Mouse (Mus musculus): ENCODE data around the gene Slc6a8.

The Slc6a8 gene

DNA sequence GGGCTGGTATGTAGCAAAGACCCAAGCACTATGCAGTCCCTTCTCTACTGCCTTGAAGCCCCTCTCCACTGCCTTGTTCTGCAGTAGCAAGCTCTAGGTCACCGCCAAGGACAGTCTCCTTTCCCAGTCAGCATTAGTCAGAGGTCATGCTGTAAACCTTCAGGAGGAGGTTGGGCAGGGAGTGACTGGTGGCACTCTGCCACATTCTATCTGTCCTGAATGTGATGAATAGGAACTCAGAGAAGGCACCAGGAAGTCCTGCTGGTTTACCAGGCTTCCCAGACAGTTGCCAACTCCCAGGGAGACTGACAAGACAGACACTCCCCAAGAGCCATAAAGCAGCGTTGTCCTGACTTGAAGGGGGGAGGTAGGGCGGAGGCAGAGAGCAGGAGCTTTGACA lies 12.7 kb downstream of the Slc6a8 start:
- DNase-seq = no peak

DNA sequence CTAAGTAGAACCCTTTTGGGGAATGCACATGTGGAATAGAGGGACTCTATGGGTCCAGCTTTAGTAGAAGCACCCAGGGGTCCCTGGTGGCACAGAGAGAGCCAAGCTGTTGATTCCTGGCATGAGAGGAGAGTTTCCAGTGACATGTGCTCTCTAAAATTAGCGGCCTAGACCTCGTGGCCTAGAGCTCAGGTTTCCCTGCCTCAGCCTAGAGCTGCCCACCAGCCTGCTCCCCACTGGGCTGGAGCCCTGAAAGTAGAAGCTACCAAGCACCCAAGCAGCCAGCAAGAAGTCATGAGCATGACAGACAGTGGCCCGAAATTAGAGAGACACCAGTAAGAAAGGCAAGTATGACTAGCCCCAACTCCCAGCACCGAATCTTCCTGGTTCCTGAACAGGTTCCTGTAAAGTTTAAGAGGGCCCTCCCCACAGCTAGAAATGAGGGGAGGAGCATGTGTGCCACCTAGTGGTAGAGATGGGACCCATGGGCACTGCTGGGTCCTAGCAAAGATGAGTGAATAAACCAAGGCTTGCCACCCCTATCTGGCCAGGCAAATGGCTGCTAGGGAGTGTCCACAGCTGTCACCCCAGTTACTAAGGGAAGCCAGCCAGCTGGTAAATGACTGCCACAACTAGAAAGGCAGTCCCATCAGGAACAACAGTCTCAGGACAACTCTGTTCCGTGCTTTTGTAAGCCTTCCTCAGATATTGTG lies 18.1 kb downstream of the Slc6a8 start:
- peak; percentile 55 for DNase-seq

DNA sequence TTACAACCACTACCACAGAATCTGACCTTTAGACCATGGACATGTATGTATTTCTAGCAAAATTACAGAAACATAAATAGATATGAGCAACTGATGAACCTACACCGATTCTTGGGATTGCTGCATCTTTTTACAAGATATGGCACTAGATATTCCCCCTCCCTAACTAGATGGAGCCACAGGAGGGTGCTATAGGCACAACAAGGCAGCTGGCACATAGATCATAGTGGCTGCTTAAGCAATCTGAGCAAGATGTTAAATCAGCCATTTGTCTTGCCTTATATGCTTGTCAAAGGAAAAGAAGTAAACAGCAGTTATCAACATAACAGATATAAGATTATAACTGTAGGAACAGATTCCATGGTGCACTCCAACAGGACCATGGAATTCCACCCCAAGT lies 27.5 kb downstream of the Slc6a8 start:
- peak; percentile 10 for DNase-seq

DNA sequence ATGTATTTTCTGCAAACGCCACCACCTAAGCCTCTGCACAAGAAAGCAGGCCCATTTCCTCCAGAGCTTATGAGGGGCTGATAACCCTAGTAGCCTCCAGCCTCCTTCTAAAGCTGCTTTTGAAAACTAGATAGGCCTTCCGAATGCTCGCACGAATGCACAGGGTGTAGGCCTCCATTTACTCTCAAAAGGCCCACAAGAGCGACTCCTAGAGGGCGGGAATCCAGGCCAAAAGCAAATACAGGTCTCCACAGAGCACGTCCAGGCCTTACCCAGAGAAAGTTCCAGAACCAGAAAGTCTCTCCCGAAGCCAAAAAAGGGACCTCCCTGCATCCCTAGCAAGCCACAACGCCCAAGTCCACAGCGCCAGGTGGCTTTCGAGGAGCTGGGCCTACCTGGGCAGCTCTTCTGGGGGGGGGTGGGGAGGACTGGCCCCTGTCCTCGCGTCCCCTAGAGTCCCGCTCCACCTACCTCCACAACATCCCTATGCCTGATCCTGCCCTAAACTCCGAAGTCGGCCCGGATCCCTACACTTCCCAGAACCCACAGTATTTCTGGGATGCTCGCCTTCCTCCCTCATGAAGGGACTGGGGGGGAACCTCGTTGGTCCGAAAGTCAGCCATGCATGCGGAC lies 42.6 kb downstream of the Slc6a8 start:
- DNase-seq = peak; percentile 53

DNA sequence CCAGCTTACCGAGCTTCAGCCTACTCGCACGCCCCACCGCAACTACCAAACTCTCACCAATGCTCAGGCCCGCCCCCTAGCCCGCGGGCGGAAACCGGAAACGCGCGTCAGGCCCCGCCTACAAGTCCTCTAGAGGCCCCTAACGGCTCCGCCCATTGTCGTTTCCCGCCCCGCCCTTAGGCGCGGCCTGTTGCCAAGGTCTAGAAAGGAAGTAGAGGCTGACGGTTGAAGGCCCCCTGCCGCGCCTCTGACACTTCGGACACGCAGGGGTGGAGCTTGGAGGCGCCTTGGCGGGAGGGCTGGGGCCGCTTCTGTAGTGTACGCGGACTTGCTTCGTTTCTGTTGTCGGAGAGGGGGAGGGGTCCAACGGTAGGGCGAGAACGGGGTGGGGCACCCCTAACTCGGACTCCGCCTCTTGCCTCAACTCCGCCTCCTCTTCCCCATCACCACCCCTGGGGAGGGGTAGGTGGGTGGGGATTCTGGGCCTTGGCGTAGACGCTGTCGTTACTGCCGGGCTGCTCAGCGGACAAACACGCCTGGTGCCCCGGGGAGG lies 43.2 kb downstream of the Slc6a8 start, which contains the start of the genes Bcap31 and Abcd1:
Bcap31 (minus strand) TSS at position 67 of the 553 bp plus-strand sequence.
Abcd1 (plus strand) TSS at position 489 of the 553 bp plus-strand sequence.
- peak; percentile 96 for DNase-seq

DNA sequence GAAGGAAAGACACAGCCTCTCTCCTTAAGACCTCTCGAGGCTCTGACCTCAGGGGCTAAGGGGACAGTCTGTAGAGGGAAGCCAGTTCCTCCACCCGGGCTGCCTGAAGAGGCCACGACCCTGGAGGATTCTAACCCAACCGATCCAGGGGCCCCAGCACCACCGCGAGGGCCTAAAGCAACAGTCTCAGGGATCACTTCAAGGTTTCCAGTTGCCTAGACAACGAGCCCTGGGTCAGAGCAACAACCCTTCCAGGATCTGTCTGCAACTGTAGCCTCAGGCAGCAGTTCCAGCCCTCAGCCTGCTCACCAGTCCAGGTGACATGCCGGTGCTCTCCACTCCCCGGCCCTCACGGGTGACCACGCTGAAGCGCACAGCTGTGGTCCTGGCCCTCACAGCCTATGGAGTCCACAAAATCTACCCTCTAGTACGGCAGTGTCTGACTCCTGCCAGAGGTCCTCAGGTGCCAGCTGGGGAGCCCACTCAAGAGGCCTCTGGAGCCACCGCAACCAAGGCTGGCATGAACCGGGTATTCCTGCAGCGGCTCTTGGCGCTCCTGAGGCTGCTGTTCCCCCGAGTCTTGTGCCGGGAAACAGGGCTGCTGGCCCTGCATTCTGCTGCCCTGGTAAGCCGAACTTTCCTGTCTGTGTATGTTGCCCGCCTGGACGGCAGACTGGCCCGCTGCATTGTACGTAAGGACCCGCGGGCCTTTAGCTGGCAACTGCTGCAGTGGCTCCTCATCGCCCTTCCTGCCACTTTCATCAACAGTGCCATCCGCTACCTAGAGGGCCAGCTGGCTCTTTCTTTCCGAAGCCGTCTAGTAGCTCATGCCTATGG lies 44.0 kb downstream of the Slc6a8 start:
- DNase-seq = peak; percentile 38

DNA sequence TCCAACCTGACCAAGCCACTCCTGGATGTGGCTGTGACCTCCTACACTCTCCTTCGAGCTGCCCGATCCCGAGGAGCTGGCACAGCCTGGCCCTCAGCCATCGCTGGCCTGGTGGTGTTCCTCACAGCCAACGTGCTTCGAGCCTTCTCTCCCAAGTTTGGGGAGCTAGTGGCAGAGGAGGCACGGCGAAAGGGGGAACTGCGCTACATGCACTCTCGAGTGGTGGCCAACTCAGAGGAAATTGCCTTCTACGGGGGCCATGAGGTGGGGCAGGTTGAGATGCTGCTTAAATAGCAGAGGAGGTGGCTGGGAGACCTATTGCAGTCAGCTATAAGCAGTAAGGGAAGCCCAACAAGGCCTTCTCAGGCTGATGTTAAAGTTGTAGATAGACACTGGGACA lies 44.7 kb downstream of the Slc6a8 start:
- DNase-seq = peak; percentile 52

DNA sequence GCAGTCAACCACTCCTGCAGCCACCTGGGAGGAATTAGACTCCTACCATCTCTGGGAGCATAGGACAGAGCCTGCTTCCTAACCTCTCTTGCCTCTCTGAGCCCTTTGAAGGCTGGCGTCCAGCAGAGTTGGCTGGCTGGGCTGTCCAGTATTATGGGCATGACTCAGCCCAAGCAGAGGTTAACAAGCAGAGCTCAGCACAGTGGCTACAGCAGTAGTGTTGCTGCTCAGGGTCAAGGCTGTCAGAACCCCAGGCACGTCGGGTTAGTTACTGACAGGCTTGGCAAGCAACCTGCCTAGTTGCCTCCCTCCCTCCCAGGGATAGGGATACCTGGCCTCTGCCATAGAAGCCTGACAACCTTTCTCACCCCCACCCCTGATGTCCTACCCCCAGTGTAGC lies 45.3 kb downstream of the Slc6a8 start:
- DNase-seq = no peak

DNA sequence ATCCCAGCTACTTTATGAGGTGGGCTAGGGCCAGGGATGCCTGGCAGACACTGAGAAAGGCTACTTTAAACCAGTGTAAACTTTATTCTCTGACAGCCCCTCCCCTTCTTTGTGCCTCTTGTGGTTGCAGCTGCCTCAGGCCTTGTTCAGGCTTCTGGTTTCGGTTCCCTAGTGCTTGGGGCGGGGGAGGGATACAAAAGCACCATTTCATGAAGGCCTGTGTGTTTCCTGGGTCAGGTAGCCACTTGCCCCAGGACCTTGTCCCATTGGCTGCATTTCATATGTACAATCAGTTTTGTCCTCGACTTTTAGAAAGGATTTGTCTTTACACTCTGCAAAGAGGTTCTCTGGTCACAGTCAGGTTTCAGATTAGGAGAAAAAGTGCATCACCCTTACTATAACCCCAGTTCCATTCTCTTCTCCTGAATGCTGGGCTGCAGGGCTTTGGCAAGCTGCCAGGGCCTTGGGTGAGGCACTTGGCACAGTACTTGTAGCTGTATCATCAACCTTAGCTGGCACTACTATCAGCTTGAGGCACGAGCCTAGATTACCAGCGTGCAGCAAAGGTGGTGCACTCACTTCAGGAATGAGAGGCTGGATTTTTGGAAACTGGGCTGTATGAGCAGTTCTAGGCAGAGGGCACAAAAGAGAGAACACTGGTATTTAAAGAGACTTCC lies 45.9 kb downstream of the Slc6a8 start:
- peak; percentile 38 for DNase-seq

DNA sequence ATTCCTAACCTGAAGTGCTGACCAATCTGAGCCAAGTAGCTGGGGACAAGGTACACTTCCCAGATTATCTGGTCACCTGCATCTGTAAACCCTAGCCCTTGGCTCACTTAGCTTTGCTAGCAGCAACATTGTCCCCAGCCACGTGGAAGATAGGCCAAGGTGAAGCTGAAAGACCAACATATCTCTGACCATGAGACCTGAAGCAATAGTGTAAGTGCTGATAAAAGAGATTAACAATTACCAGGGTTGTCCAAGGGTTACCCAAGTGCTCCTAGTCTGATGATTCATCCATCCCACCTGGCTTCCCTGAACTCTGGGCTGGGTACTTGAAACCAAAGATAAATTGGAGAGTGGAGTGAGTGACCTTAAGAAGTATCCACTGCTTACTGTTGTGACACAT lies 58.0 kb downstream of the Slc6a8 start:
- no peak for DNase-seq

Data from thymus, postnatal 25 days (tissue).